23 mouse cellular contexts compared by ENCODE assay signal in the genomic region with DNA sequence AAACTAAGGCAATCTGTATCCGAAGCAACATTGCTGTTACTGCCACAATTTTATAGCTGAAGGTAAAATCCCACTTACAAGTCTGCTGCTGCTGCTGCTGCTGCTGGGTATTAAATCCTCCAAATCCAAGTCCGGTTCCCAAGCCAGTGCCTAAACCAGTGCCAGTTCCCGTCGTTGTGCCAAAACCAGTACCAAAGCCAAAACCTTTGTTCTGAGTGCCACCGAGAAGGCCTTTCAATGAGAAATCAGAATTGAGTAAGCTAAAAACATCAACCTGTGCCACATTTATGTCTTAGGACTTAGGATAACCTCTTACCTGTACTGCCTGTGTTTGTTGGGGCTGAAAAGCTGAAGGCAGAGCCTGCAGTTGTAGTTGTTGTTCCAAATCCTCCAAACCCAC. TPM values are rescaled to one million over a fixed set of nuclear protein-coding genes. Genes with fewer than 3 reads are reported as not detected.
DNase-seq lines count a peak whose midpoint lies in the region; ATAC-seq and TF ChIP-seq lines count a peak whose summit lies in the region.
"Had no signal": no experiment of that assay in that cellular context is flagged by ENCODE, and none has a peak within 500 bp of the region (broad histone marks: within the 10 kb centered on the region; RNA-seq: fewer than 3 reads in every experiment).

No protein-coding gene starts in this region.

- H3K27me3 ChIP-seq in forebrain, embryonic 15.5 days = no peaks in the 10 kb centered on the region
- no peaks in the 10 kb centered on the region for H3K27me3 ChIP-seq in forebrain, embryonic 10.5 days (ENCODE audit: poor library complexity, severe bottlenecking)
- H3K27me3 ChIP-seq in liver, adult 2 months (ENCODE audit: control insufficient read depth, insufficient read depth, low read length) = no peaks in the 10 kb centered on the region
- H3K27me3 ChIP-seq in liver, embryonic 12.5 days (replicated peaks) = no peaks in the 10 kb centered on the region
- no peaks in the 10 kb centered on the region for H3K27me3 ChIP-seq in midbrain, embryonic 15.5 days (replicated peaks)
- H3K27me3 ChIP-seq: heart, embryonic 15.5 days; hindbrain, embryonic 13.5 days; limb, embryonic 15.5 days; neural tube, embryonic 13.5 days had no signal

- peak overlapping the region; percentile 29 for H3K27ac ChIP-seq in forebrain, embryonic 15.5 days (replicated peaks)
- no peak overlapping the region for H3K27ac ChIP-seq in forebrain, embryonic 10.5 days
- H3K27ac ChIP-seq in liver, adult 2 months (replicated peaks; ENCODE audit: insufficient read depth, low read depth, low read length) = 0 out of 2 replicates have a peak overlapping the region, but pooled peaks have one; percentile 32
- no peak overlapping the region for H3K27ac ChIP-seq in liver, embryonic 12.5 days
- H3K27ac ChIP-seq in midbrain, embryonic 15.5 days = no peak overlapping the region
- H3K27ac ChIP-seq: heart, embryonic 15.5 days; limb, embryonic 15.5 days; macrophage; neural tube, embryonic 13.5 days had no signal

- ATAC-seq in forebrain, embryonic 15.5 days (replicated peaks) = no peak
- no peak for ATAC-seq in liver, embryonic 12.5 days
- no peak for ATAC-seq in midbrain, embryonic 15.5 days (replicated peaks)
- ATAC-seq: activated CD4-positive, CD25-positive, alpha-beta regulatory T cell, adult 4 months; midbrain, embryonic 16.5 days had no signal

- no peak overlapping the region for H3K9ac ChIP-seq in forebrain, embryonic 15.5 days (replicated peaks)
- H3K9ac ChIP-seq in liver, adult 2 months (ENCODE audit: low read depth, low read length) = no peak overlapping the region
- H3K9ac ChIP-seq in liver, embryonic 12.5 days = no peak overlapping the region
- H3K9ac ChIP-seq in midbrain, embryonic 15.5 days = no peak overlapping the region
- H3K9ac ChIP-seq: heart, embryonic 15.5 days; hindbrain, embryonic 13.5 days; limb, embryonic 15.5 days; neural tube, embryonic 13.5 days had no signal

- no peak overlapping the region for H3K4me3 ChIP-seq in forebrain, embryonic 15.5 days
- H3K4me3 ChIP-seq in forebrain, embryonic 10.5 days = no peak overlapping the region
- H3K4me3 ChIP-seq in liver, adult 2 months (ENCODE audit: insufficient read depth, low read depth, low read length) = no peak overlapping the region
- H3K4me3 ChIP-seq in liver, embryonic 12.5 days = no peak overlapping the region
- H3K4me3 ChIP-seq in midbrain, embryonic 15.5 days = no peak overlapping the region
- H3K4me3 ChIP-seq: heart, embryonic 15.5 days; hindbrain, embryonic 13.5 days; limb, embryonic 15.5 days; myocyte; neural tube, embryonic 13.5 days had no signal

- 68% methylated on average over 5 of the region's 5 CpGs for WGBS in forebrain, embryonic 15.5 days
- 92% methylated on average over 5 of the region's 5 CpGs for WGBS in forebrain, embryonic 10.5 days
- WGBS in liver, adult 2 months = 46% methylated on average over 5 of the region's 5 CpGs
- WGBS in liver, embryonic 12.5 days (ENCODE audit: insufficient replicate concordance) = 87% methylated on average over 5 of the region's 5 CpGs
- 90% methylated on average over 5 of the region's 5 CpGs for WGBS in midbrain, embryonic 15.5 days

- no peak for TF ChIP-seq CTCF in liver, adult 2 months (IDR thresholded peaks at IDR 0.05; ENCODE audit: low read depth, low read length)

- H3K9me3 ChIP-seq in forebrain, embryonic 15.5 days = no peaks in the 10 kb centered on the region
- peaks cover 4% of the 10 kb centered on the region; the same call in 1 of the 2 replicates for H3K9me3 ChIP-seq in forebrain, embryonic 10.5 days
- no peaks in the 10 kb centered on the region for H3K9me3 ChIP-seq in liver, embryonic 12.5 days (replicated peaks)
- H3K9me3 ChIP-seq in midbrain, embryonic 15.5 days = no peaks in the 10 kb centered on the region
- H3K9me3 ChIP-seq: heart, embryonic 15.5 days; hindbrain, embryonic 13.5 days; limb, embryonic 15.5 days had no signal

- TF ChIP-seq POLR2A in liver, adult 2 months (IDR thresholded peaks at IDR 0.05; ENCODE audit: extremely low read depth, insufficient read depth, low read length) = no peak

- H3K36me3 ChIP-seq in forebrain, embryonic 15.5 days = peaks cover 31% of the 10 kb centered on the region
- peaks cover 48% of the 10 kb centered on the region for H3K36me3 ChIP-seq in forebrain, embryonic 10.5 days (replicated peaks)
- H3K36me3 ChIP-seq in liver, adult 2 months (ENCODE audit: control insufficient read depth, insufficient read depth, low read length) = peaks cover 30% of the 10 kb centered on the region
- peaks cover 47% of the 10 kb centered on the region for H3K36me3 ChIP-seq in liver, embryonic 12.5 days
- peaks cover 19% of the 10 kb centered on the region for H3K36me3 ChIP-seq in midbrain, embryonic 15.5 days (replicated peaks)

- H3K4me2 ChIP-seq in forebrain, embryonic 15.5 days (replicated peaks) = no peak overlapping the region
- no peak overlapping the region for H3K4me2 ChIP-seq in liver, embryonic 12.5 days
- H3K4me2 ChIP-seq in midbrain, embryonic 15.5 days = no peak overlapping the region
- H3K4me2 ChIP-seq: heart, embryonic 15.5 days; hindbrain, embryonic 13.5 days; limb, embryonic 15.5 days; neural tube, embryonic 13.5 days had no signal

- H3K79me2 ChIP-seq in liver, adult 2 months (ENCODE audit: control insufficient read depth, insufficient read depth, low read length) = peaks cover 15% of the 10 kb centered on the region; the same call in 1 of the 2 replicates

- peak; percentile 15 for DNase-seq in adrenal gland, adult 2 months
- no peak for DNase-seq in adrenal gland, postnatal 25 days
- DNase-seq in forebrain, embryonic 10.5 days (ENCODE audit: extremely low spot score, low spot score) = no peak
- DNase-seq in liver, adult 2 months (ENCODE audit: extremely low read depth, low read depth, low spot score) = peak; percentile 92
- DNase-seq: gastrocnemius, postnatal 25 days; heart, postnatal 36 days; kidney, adult 11 months; kidney, postnatal 4 days; left cerebral cortex, postnatal 4 days; retina, postnatal 1 day; right cerebral cortex, postnatal 4 days; thymus, postnatal 14 days had no signal

- H3K4me1 ChIP-seq in forebrain, embryonic 15.5 days = peaks cover 39% of the 10 kb centered on the region
- peaks cover 19% of the 10 kb centered on the region for H3K4me1 ChIP-seq in forebrain, embryonic 10.5 days
- H3K4me1 ChIP-seq in liver, adult 2 months (ENCODE audit: control insufficient read depth, insufficient read depth, low read length) = peaks cover 4% of the 10 kb centered on the region; the same call in 1 of the 2 replicates
- H3K4me1 ChIP-seq in liver, embryonic 12.5 days = peaks cover 16% of the 10 kb centered on the region
- H3K4me1 ChIP-seq in midbrain, embryonic 15.5 days = peaks cover 19% of the 10 kb centered on the region

RNA-seq across cellular contexts. Expression of a gene that starts 4.3 kb away (rescaled TPM):
- 10 to 100 TPM; 27.3 to 29.3 TPM for total RNA-seq in adrenal gland, adult 2 months (2021)
- polyA plus RNA-seq in adrenal gland, adult 2 months (2012; rRNA removed) = 4.5 and 7.0 TPM in 2 replicates
- 30.1 and 33.5 TPM in 2 replicates for total RNA-seq in adrenal gland, postnatal 25 days (2021)
- polyA plus RNA-seq in forebrain, embryonic 15.5 days (2015; fragmentation: Nextera tagmentation; extraction: Ambion mirVana) = 55.7 and 60.0 TPM in 2 replicates
- 75.1 and 75.8 TPM in 2 replicates for polyA plus RNA-seq in forebrain, embryonic 10.5 days (2016; fragmentation: Nextera tagmentation; extraction: Ambion mirVana)
- 20.0 and 21.9 TPM in 2 replicates for total RNA-seq in liver, adult 2 months (2014; rRNA removed)
- polyA plus RNA-seq in liver, adult 2 months (2012; rRNA removed) = 13.4 and 13.7 TPM in 2 replicates
- 49.0 and 49.2 TPM in 2 replicates for polyA plus RNA-seq in liver, embryonic 12.5 days (2016; fragmentation: Nextera tagmentation; extraction: Ambion mirVana)
- 50.5 and 56.4 TPM in 2 replicates for polyA plus RNA-seq in midbrain, embryonic 15.5 days (2015; fragmentation: Nextera tagmentation; extraction: Ambion mirVana)

Comparison
In these comparisons a context has a peak if more than half of its experiments do, and no peak if none do; other contexts are left out.
1. DNase-seq: peak in adrenal gland, adult 2 months (single experiment) and liver, adult 2 months (single experiment); none in adrenal gland, postnatal 25 days (single experiment) and forebrain, embryonic 10.5 days (single experiment).
2. H3K27ac ChIP-seq: peak in forebrain, embryonic 15.5 days (single experiment) and liver, adult 2 months (single experiment); none in forebrain, embryonic 10.5 days (single experiment), liver, embryonic 12.5 days (single experiment) and midbrain, embryonic 15.5 days (single experiment).